Mouse (Mus musculus) kidney, adult 2 months (tissue): ENCODE results near the gene Slit3.

ENCODE experiments used
- CTCF ChIP-seq: fragments of 200-500 bp; conservative IDR thresholded peaks from 2 replicates; pipeline ENCODE4 v1.5.1; 2011; ENCODE audit warnings: low read depth, mild to moderate bottlenecking, control low read depth, low read length, moderate library complexity, mixed read lengths; ENCODE audit not compliant: insufficient read depth, insufficient read length
- POLR2A ChIP-seq: fragments of 200-500 bp; IDR thresholded peaks from one replicate; pipeline ENCODE4 v1.6.1; 2011; ENCODE audit warnings: low read depth, low read length, control low read depth

- TF ChIP-seq POLR2A (no peak), CTCF (no peak)
Observed at GRCm38 (mm10) chr11:35697476-35697875, 576.5 kb downstream of the Slit3 start.
